Mouse (Mus musculus): ENCODE results near the gene Cdkn1c.

Cdkn1c gene

DNA sequence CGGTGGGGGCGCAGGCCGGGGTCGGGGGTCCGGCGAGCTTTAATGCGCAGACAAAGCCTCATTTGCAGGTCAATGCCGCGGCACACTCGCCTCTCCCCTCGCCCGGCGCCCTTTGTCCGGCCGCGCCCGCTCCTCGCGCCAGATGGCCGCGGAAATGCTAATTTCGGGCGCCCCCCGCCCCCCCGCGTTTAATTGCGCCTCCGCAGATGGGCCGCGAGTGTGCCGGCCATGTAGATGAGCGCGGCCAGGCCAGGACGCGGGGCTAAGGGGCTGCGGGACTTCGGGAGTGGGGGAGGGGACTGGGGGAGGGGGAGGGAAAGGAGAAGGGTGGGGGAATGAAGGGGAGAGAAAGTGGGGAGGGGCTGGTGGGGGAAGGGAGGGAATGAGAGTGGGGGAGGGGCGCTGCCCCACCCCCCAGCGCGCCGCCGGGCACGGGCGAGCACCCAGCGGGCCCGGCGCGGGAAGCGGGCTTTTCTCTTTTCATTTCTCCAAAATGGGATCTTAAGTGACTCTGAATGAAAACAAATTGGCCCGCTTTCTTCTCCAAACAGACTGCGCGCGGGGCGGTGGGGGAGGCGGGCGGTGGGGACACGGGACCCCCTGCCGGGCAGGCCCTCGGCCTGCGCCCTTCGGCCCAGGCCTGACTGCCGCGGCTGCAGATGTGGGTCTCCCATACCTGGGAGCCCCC is 22.8 kb downstream of the Cdkn1c start:
- in situ Hi-C loops (cut with MboI, MseI), result no loop called here

DNA sequence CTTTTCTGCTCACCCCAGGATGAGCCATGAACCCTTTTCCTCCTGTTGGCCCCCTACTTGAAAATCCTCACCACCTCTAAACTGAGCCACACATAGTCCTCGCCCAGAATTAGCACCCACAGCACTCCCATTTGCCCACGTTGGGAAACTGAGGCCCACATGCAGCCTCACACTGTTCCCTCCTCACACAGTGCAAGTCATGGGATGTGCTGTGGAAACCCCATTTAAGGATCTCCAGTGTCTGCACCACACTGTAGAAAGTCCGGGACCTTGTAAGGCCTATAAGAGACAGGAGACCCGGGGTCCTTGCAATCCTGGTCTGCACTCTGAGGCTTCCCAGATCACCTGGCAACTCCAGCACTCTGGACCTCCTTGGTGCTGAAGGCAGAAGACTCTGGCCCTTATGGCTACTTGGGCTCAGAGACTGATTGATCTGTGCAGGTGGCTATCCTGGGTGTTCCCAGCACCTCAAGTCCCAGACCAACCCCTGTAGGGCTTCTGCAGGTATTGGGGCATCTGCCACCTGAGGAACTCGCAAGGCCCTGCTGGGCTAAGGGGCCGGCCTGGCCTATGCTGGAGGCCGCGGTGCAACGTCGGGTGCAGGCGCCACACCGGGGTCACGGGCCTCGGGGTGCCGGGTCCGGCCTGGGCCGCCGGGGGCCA is 23.5 kb downstream of the Cdkn1c start:
- in situ Hi-C loops (cut with MboI, MseI), result no loop called here

DNA sequence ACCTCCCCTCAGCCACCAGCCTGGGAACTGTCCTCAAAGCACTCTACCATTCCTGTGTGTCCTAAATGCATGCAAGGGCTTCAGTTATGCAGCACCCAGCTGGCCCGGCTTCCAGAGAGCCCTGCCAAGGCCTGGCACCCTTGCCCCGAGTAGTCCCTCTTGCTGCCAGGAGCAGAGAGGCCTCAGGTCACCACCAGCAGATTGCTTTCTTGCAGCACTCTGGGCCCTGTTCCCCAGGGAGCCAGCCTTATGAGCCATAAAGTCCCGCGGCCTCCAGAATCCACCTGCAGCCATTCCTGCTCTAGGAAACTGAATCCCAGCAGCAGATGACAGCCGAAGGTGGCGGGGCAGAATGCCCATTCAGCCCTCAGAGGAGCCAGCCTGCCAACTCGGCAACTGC is 27.5 kb downstream of the Cdkn1c start:
- in situ Hi-C loops (cut with MboI, MseI), result no loop called here

DNA sequence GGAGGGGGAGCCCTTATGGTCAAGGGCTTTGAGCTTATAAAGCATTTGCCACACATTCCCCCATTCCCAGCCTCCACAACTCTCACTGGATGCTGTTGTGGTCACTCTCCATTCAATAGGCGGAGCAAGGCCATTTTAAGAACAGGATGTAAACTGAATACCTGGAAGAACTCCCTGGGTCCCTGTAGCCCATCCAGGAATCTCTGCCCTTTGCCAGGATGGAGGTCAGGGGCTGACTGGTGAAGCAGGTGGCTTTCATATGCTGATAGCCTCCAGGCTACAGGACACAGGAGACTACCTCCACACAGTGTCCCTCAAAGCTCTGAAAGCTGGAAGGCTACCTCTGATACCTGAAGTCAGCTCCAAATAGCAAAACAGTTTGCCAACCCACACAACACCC is 28.2 kb downstream of the Cdkn1c start:
- in situ Hi-C loops (cut with MboI, MseI), result no loop called here

DNA sequence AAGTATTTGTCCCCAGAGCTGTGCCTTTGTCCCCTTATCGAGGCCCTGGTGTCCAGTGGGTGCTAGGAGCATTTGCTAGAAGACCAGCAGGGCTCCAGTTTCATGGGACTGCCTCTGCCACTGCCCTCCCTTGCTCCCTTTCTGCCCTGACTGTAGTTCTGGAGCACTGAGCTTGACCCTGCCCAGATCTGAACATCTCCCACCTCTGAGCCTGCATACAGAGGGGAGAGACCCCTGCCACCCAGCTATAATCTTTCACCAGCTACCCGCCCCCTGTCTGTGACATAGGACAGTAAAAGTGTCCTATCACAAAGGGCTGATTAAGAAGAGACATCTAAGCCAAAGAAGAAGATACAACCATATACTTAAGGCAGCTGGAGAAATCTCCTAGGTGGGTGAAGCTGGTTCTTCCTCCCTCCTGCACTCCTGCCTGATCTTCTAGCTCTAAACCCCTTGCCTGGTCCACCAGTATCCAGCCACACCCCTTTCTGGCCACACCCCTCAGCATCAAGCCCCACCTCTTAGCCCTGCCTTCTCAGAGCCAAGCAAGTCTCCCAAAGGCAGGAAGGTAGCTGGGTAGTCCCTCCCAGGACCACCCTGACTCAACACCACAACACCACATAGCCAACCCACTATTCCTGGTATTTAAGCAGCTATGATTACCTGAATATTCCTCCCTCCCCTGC is 31.9 kb downstream of the Cdkn1c start:
- in situ Hi-C loops (cut with MboI, MseI), result loop anchor here (10.0 kb wide), 1 partner anchor 946 kb away; no protein-coding TSS in a partner anchor

DNA sequence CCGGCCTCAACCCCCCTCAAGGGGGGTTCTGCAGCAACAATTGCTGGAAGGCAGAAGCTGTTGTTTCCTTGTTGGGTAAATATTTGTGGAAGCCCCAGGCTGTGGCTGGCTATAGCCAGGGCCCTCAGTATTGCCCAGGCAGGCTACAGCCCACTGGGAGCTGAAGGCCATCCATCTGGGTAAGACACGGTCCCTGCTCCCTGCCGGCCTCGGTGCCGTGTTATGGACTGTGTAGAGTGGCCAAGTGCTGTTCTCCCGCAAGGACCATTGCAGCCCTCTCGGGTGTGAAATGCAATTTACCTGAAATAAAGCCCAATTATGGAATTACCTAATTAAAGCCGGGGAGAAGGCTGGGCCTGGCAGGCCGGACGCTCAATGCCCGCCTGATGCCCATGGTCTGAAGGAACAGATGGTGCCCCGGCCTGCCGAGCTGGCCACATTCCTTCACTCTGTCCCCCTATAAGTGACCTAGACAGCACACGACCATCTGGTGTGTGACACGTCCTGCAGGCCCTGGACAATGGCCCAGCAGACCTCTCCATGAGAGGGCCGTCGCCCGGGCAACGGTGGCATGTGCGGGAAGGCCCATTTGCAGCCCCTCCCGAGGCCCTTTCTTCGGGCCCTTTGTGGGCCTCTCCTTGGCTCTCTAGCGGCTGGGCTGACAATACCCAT is 32.6 kb downstream of the Cdkn1c start:
- in situ Hi-C loops (cut with MboI, MseI), result loop anchor here (10.0 kb wide), 1 partner anchor 947 kb away; no protein-coding TSS in a partner anchor

DNA sequence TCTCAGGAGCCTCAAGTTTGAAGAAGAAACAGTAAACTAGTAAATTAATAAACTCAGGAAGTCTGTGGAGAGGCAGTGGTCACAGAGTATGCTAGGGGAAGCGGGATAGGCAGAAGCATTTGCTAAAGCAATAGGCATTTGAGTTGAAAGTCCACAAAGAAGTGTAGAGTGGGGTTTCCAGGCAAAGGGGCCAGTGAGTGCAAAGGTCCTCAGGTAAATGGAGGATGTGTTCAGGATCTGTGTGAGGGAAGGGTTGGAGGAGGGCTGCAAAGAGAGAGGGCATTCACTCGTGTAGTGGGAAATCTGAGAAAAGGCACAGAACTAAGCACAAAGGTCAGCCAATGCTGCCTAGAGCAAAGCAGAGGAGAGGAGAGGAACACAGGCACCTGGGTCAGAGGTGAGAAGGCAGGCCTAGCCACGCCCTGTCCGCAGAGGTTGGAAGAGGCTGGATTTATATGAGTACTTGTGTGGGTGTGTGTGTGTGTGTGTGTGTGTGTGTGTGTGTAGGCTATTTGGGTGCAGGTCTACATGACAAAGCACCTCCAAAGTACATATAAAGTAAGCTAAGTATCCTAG is 41.2 kb downstream of the Cdkn1c start:
- in situ Hi-C loops (cut with MboI, MseI), result loop anchor here (10.0 kb wide), 1 partner anchor 955 kb away; no protein-coding TSS in a partner anchor

DNA sequence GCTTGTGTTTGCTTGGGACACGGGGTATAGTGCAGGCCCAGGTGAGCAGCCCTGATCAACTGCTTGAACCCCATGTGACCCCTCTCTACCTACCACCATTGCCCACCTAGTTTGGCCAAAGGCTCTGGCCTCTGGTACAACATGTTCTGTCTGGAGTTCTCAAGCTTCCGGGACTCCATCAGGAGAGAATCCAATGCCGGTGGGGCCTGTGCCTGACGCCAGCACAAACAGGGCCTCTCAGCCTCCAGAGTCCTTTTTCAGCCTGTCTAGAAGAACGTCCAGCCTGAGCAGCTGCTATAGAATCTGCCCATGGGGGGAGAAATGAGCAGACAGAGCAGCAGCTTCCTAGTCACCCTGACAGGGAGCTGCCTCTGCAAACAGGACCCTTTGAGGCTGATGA is 43.0 kb downstream of the Cdkn1c start:
- in situ Hi-C loops (cut with MboI, MseI), result no loop called here

DNA sequence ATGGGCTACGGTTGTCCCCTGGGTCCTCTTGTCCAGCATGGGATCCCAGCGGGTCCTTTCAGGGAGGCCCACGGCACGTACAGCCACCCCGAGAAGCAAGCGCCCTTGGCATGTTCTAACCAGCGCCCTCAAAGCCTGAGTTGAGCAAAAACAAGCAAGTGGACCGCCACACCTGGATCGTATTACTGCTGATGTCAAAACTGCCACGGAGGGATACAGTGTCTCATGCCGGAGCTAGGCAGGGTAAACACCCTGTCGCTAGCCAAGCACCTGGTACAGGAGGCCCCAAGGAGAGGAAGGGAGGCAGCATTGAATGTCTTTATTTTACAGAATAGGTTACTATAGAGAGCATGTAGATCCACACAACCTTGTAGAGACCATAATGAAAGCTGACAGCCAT is 44.4 kb downstream of the Cdkn1c start:
- in situ Hi-C loops (cut with MboI, MseI), result no loop called here

DNA sequence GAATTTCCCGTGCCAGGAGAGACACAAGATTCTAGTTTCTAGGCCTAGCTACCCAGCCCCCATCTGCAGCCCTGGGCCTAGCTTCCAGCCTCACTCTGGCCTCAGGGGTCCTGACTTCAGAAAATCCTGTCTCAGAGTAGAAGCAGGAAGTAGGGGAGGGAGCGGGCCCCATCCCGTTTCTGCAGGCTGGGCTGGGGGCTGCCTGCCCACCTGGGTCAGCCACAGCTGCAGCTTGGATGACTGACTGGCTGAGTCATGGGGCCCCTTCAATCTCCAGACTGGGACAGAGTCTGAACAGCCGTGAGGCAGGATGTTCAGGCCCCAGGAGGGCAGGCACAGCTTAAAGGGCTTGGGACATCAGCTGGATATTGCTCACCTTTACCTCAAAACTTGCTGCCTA is 45.8 kb downstream of the Cdkn1c start:
- in situ Hi-C loops (cut with MboI, MseI), result no loop called here

DNA sequence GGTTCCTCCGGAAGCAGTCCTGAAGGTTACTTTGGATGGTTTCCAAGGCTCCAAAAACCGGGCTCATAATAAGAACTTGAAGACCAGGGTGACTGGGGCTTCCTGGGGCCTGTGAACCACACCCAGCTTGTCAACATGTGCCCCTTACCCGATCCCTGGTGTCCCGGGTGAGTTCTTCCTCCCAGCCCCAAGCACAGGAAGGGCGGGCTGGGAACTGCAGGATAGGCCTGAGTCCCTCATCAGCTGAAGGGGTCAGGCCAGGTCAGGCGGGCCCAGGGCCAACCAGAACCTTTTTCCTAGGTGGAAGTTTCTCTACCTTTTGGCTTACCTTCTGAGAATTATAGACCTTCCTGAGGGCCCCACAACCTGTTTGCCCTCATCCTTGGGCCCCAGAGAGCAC is 48.2 kb downstream of the Cdkn1c start:
- in situ Hi-C loops (cut with MboI, MseI), result no loop called here

DNA sequence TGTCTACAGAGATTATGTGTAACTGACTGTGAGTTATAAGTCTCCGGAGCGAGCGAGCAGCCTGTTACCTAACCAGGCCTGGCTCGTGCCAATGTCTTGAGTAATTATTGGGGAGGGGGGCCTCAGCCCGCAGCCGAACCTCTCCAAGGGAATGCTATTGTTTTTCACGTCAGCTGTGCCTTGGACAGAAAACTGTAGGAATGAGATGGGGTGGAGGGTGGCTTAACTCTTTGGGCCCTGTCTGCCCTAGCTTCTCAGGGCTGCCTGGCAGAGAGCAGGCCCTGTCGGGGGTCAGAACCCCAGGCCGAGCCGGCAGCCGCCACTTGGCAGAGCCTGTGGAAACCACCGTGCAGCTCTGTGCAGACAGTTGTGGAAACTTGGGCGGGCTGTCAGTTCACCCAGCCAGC is 52.2 kb downstream of the Cdkn1c start:
- in situ Hi-C loops (cut with MboI, MseI), result loop anchor here (10.0 kb wide), 1 partner anchor 1226 kb away; no protein-coding TSS in a partner anchor
